Mouse (Mus musculus): Measurements from ENCODE around the gene Rspo4. TPM values are rescaled to one million over a fixed set of nuclear protein-coding genes. Genes with fewer than 3 reads are reported as not detected.
A peak's percentile ranks its signal among the peaks of the same experiment; 100 is the strongest.

Gene Rspo4
- total RNA-seq, 2 experiments from 2014 or later = 0.09 TPM; not detected in 1

DNA sequence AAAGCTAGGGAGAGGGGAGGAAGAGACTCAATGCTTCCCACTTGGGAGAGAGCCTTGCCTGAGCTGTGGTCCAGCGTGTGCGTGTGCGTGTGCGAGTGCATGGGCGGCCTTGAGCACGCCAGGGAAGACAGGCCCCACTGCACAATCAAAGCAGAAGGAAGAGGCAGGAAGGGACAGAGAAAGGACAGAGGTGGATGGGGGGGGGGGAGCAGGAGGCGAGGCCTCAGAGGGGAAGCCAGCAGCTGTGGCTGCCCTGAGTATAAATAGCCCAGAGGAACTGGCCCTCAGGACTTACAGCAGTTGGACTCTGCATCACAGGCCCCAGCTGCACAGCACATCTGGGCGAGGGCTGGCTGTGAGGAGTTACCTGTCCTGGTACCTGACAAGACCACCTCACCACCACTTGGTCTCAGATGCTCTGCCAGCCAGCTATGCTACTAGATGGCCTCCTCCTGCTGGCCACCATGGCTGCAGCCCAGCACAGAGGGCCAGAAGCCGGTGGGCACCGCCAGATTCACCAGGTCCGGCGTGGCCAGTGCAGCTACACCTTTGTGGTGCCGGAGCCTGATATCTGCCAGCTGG lies 68.3 kb downstream of the Rspo4 start, which contains the start of gene Angpt4:
Gene Angpt4 (plus strand): TSS at position 292 of the 582 bp plus-strand sequence.
- DNase-seq (ENCODE audit: low spot score) = no peak

DNA sequence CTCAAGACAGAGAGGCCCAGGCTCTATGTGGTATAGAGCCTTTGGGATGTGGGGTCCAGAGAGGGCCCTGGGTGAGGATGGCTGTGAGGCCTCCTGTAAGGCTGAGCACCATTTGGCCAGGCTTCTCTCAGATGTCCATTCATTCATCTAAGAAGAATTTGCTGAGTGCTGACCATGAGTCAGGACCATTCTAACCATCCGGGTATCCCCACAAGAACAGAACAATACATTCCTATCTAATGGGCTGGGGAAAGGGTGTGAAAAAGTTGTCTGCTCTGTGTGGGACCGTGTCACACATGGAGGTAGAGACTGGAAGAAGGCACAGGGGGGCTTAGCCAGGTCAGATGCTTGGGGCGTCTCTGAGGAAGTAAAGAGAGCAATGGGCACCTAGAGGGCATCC lies 69.0 kb downstream of the Rspo4 start:
- no peak for DNase-seq (ENCODE audit: low spot score)

DNA sequence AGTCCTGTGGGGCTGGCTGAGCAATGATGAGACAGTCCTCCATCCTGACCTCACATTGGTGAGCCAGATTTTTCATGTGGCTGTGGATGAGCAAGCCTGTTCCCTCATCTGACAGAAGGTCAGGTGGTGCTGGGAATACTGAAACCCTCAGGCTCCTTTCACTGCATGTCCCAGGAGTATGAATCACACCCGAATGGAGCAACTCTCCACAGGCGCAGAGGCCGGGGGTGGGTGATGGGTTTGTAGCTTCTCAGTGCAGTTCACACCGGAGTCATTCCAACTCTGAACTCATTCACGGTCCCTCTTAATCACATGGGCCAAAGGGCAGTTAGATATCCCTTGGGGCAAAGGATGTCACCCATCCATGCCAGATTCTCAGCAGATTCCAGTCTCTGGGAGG lies 71.4 kb downstream of the Rspo4 start:
- no peak for DNase-seq (ENCODE audit: low spot score)

DNA sequence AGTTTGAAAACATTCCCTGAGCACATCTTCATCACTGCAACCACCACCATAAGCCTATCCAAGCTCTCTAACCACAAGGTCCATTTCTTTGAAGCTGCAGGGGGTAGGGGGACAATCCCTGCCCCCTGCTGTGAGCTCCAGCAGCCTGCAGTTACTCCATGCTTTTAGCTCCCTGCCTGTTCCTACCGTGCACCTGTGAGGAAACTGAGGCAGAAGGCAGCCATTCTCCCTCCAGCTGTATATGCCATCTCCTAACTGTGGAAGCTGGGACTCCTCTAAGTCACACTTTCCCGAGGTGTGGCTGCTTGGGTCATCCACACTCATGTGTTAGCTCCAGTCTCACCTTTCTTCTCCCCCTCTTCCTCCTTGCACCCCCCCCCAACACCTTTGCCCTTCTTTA lies 72.4 kb downstream of the Rspo4 start:
- DNase-seq (ENCODE audit: low spot score) = no peak

DNA sequence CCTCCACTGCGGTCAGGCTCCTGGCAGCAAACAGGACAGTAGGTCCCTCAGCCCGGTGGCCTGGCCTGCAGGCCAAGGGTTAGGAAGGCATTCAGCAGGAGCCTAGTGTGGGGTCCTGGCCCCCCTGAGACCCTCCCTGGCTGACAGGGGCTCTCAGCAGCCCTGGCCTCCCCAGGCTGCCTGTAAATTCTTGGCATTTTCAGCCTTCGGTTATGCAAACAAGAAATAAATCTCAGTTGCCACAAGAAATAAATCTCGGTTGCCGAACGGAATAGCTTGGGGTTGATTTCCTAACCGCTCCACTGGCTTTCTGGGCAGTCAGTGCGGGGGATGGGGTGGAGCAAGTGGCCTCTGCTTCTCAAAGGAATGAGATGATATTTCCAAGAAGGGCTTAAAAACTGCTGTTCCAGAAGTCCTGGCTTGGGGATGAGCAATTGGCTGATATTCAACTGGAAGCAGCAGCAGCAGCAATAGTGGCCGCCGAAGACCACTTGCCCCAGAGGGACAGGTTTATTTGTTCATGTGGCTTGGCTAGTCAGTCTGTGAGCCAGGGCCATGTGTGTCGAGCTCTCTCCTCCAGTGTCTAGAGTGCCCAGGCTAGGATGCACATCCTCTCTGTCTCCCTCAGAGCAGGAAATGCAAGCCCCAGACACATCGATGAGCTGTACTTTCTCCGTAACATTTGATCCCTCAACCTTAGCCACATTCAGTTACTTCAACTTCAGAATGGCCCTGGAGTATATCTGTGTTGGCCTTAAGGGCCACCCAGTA lies 73.5 kb downstream of the Rspo4 start:
- DNase-seq (ENCODE audit: low spot score) = peak; percentile 55

DNA sequence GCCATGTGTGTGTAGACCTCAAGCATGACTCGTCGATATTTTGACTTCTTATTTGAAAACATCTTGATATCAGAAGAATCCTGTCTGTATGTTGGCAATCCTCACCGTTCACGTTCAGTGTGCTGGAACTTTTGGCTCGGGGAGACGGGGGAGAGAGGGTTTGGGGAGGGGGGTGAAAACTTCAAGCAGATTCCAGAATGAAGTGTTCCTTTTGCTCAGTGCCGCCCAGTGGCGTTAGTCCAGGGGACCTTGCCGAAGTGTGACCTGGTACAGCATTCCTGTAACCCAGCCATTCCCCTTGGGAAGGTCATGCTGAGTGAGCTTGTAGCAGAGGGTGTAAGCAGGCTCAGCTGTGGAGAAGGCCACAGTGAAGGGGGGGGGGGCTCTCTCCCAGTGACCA lies 76.4 kb downstream of the Rspo4 start:
- no peak for DNase-seq (ENCODE audit: low spot score)

DNA sequence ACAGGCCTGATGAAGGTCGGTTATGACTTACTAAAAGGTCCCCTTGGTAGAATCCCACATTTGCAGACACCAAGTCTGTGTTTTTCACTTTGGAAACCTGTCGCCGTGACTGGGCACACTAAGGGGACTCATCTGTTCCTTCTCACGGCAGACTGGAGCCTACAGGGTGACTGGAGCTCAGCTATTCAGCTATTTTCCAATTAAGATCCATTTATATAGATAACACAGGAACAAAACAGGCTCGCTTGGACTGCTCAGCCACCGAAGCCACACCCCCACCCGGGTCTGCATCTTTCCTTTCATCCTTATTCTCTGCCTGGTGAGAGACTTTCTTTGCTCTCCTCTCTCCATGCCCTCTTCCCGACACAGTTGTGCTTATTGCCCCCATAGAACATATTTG lies 78.3 kb downstream of the Rspo4 start:
- no peak for DNase-seq (ENCODE audit: low spot score)

DNA sequence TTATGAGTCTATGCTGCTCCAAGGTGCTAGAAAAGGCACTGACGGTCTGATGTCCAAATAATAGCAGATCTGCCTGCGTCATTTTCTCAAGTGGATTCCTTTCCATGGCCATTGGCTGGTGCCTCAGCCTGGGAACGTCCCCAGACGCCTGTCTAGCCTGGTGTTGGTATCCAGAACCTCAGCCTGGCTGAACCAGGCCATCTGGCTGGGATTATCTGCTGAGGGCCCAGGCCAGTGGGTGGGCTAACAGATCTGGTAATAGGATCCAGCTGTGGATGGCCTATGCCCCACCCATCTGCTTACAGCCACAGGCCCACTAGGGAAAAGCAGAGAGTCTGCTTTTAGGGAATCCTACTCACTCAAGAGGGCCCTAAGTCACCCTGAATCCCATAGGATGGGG lies 78.9 kb downstream of the Rspo4 start:
- DNase-seq (ENCODE audit: low spot score) = peak; percentile 54

Other genes with a start within 250 kb of the Rspo4 start
- 10 to 100 TPM; 30.7 to 33.2 TPM for gene Snph, start 210.3 kb upstream of the Rspo4 start, total RNA-seq (2021)
- not detected for gene Rad21l, start 174.4 kb upstream of the Rspo4 start, total RNA-seq (2021)
- gene Tmem74b, start 140.9 kb upstream of the Rspo4 start, total RNA-seq (2021) = 1 to 10 TPM in 1 of 2 experiments, under 1 TPM in 1; 0.89 to 1.4 TPM
- gene Psmf1, start 98.7 kb upstream of the Rspo4 start, total RNA-seq (2021) = 10 to 100 TPM; 15.6 to 18.4 TPM
- gene Angpt4, start 68.3 kb downstream of the Rspo4 start, total RNA-seq (2021) = under 1 TPM; 0.18 to 0.24 TPM
- 1 to 10 TPM; 1.8 to 2.1 TPM for gene Fam110a, start 137.3 kb downstream of the Rspo4 start, total RNA-seq (2021)
- 1 to 10 TPM in 1 of 2 experiments, under 1 TPM in 1; 0.94 to 1.3 TPM for gene Slc52a3, start 153.6 kb downstream of the Rspo4 start, total RNA-seq (2021)
- not detected for gene Scrt2, start 238.6 kb downstream of the Rspo4 start, total RNA-seq (2021)